8 mouse cellular contexts compared by ENCODE assay signal in genomic region chr2:150787234-150787771, GRCm38 (mm10). TPM values are rescaled to one million over a fixed set of nuclear protein-coding genes. Genes with fewer than 3 reads are reported as not detected.
DNase-seq lines count a peak whose midpoint lies in the region; ATAC-seq and TF ChIP-seq lines count a peak whose summit lies in the region.

No protein-coding gene starts in this region.

- peak; percentile 61 for DNase-seq in lung, embryonic 14.5 days
- DNase-seq in lung, postnatal 36 days, result no peak
- DNase-seq in retina, postnatal 1 day, result peak; percentile 59
- DNase-seq in c-Kit-positive CD71-positive TER-119-positive erythroid progenitor cells, embryonic 14.5 days (ENCODE audit: low spot score), result no peak
- no peak for DNase-seq in ovary, postnatal 14 days (ENCODE audit: low spot score)

- peak; percentile 55; the same call in 1 of the 2 replicates for ATAC-seq in lung, embryonic 14.5 days (ENCODE audit: insufficient read depth)
- ATAC-seq in heart, embryonic 13.5 days (ENCODE audit: extremely low read depth, insufficient number of reproducible peaks, low FRiP score, low TSS enrichment), result no peak; the same call in 1 of the 2 replicates
- ATAC-seq in liver, embryonic 12.5 days, result 0 out of 2 replicates have a peak, but pooled peaks have one; percentile 0

- peak overlapping the region; percentile 80 for H3K4me2 ChIP-seq in lung, embryonic 14.5 days
- peak overlapping the region; percentile 81 for H3K4me2 ChIP-seq in heart, embryonic 13.5 days
- H3K4me2 ChIP-seq in liver, embryonic 12.5 days, result peak overlapping the region; percentile 99

- no peaks in the 10 kb centered on the region; the same call in 1 of the 2 replicates for H3K4me1 ChIP-seq in lung, embryonic 14.5 days (ENCODE audit: insufficient read depth)
- no peaks in the 10 kb centered on the region; the same call in 1 of the 2 replicates for H3K4me1 ChIP-seq in bone marrow, adult 2 months (ENCODE audit: control insufficient read depth, insufficient read depth, low read length)
- H3K4me1 ChIP-seq in heart, embryonic 13.5 days, result peaks cover 44% of the 10 kb centered on the region
- H3K4me1 ChIP-seq in liver, embryonic 12.5 days, result peaks cover 29% of the 10 kb centered on the region

- under 1% methylated on average over 23 of the region's 23 CpGs for WGBS in lung, embryonic 14.5 days
- 1% methylated on average over 23 of the region's 23 CpGs for WGBS in bone marrow, adult 2 months
- under 1% methylated on average over 23 of the region's 23 CpGs for WGBS in heart, embryonic 13.5 days
- 1% methylated on average over 23 of the region's 23 CpGs for WGBS in liver, embryonic 12.5 days (ENCODE audit: insufficient replicate concordance)

- H3K36me3 ChIP-seq in lung, embryonic 14.5 days (ENCODE audit: insufficient read depth), result peaks cover 10% of the 10 kb centered on the region; the same call in 1 of the 2 replicates
- H3K36me3 ChIP-seq in heart, embryonic 13.5 days, result peaks cover 22% of the 10 kb centered on the region
- H3K36me3 ChIP-seq in liver, embryonic 12.5 days, result peaks cover 14% of the 10 kb centered on the region

- peak overlapping the region; percentile 68 for H3K4me3 ChIP-seq in lung, embryonic 14.5 days (ENCODE audit: low read depth, low read length)
- peak overlapping the region; percentile 92 for H3K4me3 ChIP-seq in bone marrow, adult 2 months (replicated peaks; ENCODE audit: control insufficient read depth, low read depth, low read length)
- H3K4me3 ChIP-seq in heart, embryonic 13.5 days, result peak overlapping the region; percentile 92
- H3K4me3 ChIP-seq in liver, embryonic 12.5 days, result peak overlapping the region; percentile 76

- TF ChIP-seq POLR2A in bone marrow, adult 2 months (IDR thresholded peaks at IDR 0.05; ENCODE audit: borderline replicate concordance, control insufficient read depth, low read depth, low read length), result no peak

- no peak for TF ChIP-seq CTCF in lung, embryonic 14.5 days (IDR thresholded peaks at IDR 0.05; ENCODE audit: low read depth)
- TF ChIP-seq CTCF in bone marrow, adult 2 months (IDR thresholded peaks at IDR 0.05; ENCODE audit: control insufficient read depth, insufficient read depth, low read length), result no peak

- peak overlapping the region; percentile 65 for H3K9ac ChIP-seq in lung, embryonic 14.5 days
- peak overlapping the region; percentile 96 for H3K9ac ChIP-seq in heart, embryonic 13.5 days
- H3K9ac ChIP-seq in liver, embryonic 12.5 days, result peak overlapping the region; percentile 72

- H3K9me3 ChIP-seq in lung, embryonic 14.5 days (ENCODE audit: low read depth, low read length), result no peaks in the 10 kb centered on the region
- H3K9me3 ChIP-seq in heart, embryonic 13.5 days, result no peaks in the 10 kb centered on the region
- no peaks in the 10 kb centered on the region for H3K9me3 ChIP-seq in liver, embryonic 12.5 days (replicated peaks)

- H3K27ac ChIP-seq in lung, embryonic 14.5 days (ENCODE audit: low read depth), result peak overlapping the region; percentile 69; the same call in 1 of the 2 replicates
- H3K27ac ChIP-seq in bone marrow, adult 2 months (ENCODE audit: control insufficient read depth, insufficient read depth, low read depth, low read length, poor library complexity), result no peak overlapping the region
- peak overlapping the region; percentile 95 for H3K27ac ChIP-seq in heart, embryonic 13.5 days (replicated peaks)
- H3K27ac ChIP-seq in liver, embryonic 12.5 days, result peak overlapping the region; percentile 54; the same call in 1 of the 2 replicates

- no peaks in the 10 kb centered on the region for H3K27me3 ChIP-seq in lung, embryonic 14.5 days (ENCODE audit: insufficient read depth, low read length)
- no peaks in the 10 kb centered on the region for H3K27me3 ChIP-seq in heart, embryonic 13.5 days (replicated peaks)
- H3K27me3 ChIP-seq in liver, embryonic 12.5 days (replicated peaks), result no peaks in the 10 kb centered on the region

RNA-seq across cellular contexts. Expression of gene Pygb, which starts 0.8 kb away (rescaled TPM):
- 52.6 and 58.3 TPM in 2 replicates for polyA plus RNA-seq in lung, embryonic 14.5 days (2014; fragmentation: Nextera tagmentation; extraction: Ambion mirVana)
- 7.9 and 10.3 TPM in 2 replicates for polyA plus RNA-seq in bone marrow, adult 2 months (2011; ENCODE audit: insufficient read depth, insufficient read length, low replicate concordance, missing spikeins)
- 185 and 195 TPM in 2 replicates for polyA plus RNA-seq in heart, embryonic 13.5 days (2015; fragmentation: Nextera tagmentation; extraction: Ambion mirVana)
- polyA plus RNA-seq in liver, embryonic 12.5 days (2016; fragmentation: Nextera tagmentation; extraction: Ambion mirVana), result 32.9 and 34.0 TPM in 2 replicates

RNA-seq across cellular contexts. Expression of gene Entpd6, which starts 38.5 kb away (rescaled TPM):
- polyA plus RNA-seq in lung, embryonic 14.5 days (2014; fragmentation: Nextera tagmentation; extraction: Ambion mirVana), result 32.7 and 33.7 TPM in 2 replicates
- 5.3 and 5.6 TPM in 2 replicates for polyA plus RNA-seq in bone marrow, adult 2 months (2011; ENCODE audit: insufficient read depth, insufficient read length, low replicate concordance, missing spikeins)
- polyA plus RNA-seq in heart, embryonic 13.5 days (2015; fragmentation: Nextera tagmentation; extraction: Ambion mirVana), result 22.5 and 23.1 TPM in 2 replicates
- polyA plus RNA-seq in liver, embryonic 12.5 days (2016; fragmentation: Nextera tagmentation; extraction: Ambion mirVana), result 21.0 and 21.2 TPM in 2 replicates

Comparison
In these comparisons a context has a peak if more than half of its experiments do, and no peak if none do; other contexts are left out.
1. DNase-seq: peak in lung, embryonic 14.5 days (single experiment) and retina, postnatal 1 day (single experiment); none in lung, postnatal 36 days (single experiment), c-Kit-positive CD71-positive TER-119-positive erythroid progenitor cells, embryonic 14.5 days (single experiment) and ovary, postnatal 14 days (single experiment).
2. Peak in every context shown above with its lines, with median percentiles within 50 percentile points of each other: H3K4me2 ChIP-seq, H3K4me3 ChIP-seq and H3K9ac ChIP-seq.